Mouse (Mus musculus): Measurements from ENCODE around the gene Cgn. TPM values are rescaled to one million over a fixed set of nuclear protein-coding genes. Genes with fewer than 3 reads are reported as not detected.

The Cgn gene
- polyA plus RNA-seq, 1 experiment from 2014 or later = 6.2 TPM

DNA sequence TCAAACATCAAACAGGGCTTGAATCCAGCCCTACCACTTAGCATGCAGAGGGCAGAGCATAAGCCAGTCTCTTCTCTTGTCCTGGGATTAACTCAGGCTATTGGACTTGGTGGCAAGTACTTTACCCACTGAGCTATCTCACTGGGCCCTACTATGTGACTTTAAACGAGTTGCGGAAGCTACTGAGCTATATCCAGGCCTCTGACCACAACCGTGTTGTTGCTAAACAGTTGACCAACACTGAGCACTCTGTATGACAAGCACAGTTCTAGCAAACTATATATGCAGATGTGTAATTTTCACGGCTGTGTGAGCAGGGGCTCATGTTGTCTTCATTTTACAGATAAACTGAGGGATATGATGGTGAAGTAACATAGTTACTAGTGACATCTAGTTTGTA lies 28.4 kb upstream of the Cgn start:
- Histone ChIP-seq H3K4me3 (replicated peaks) (no peak overlapping the region), H3K36me3 (no peaks in the 10 kb centered on the region), H3K9me3 (no peaks in the 10 kb centered on the region), H3K27ac (no peak overlapping the region), H3K4me1 (replicated peaks) (no peaks in the 10 kb centered on the region), H3K27me3 (peaks cover 3% of the 10 kb centered on the region; the same call in 1 of the 2 replicates), H3K9ac (replicated peaks) (no peak overlapping the region), H3K4me2 (no peak overlapping the region)
- ATAC-seq (ENCODE audit: insufficient number of reproducible peaks, insufficient read depth, low FRiP score, low TSS enrichment, low read depth) = no peak
- 78% methylated on average over 4 of the region's 4 CpGs for WGBS

GRCm38 (mm10) chr3:94814063-94814462 lies 27.8 kb upstream of the Cgn start:
- Histone ChIP-seq H3K36me3 (no peaks in the 10 kb centered on the region), H3K4me2 (no peak overlapping the region), H3K27me3 (peaks cover 3% of the 10 kb centered on the region; the same call in 1 of the 2 replicates), H3K9me3 (no peaks in the 10 kb centered on the region), H3K27ac (no peak overlapping the region), H3K4me1 (replicated peaks) (no peaks in the 10 kb centered on the region), H3K9ac (replicated peaks) (no peak overlapping the region), H3K4me3 (replicated peaks) (no peak overlapping the region)
- WGBS = 74% methylated on average over 4 of the region's 4 CpGs
- ATAC-seq (ENCODE audit: insufficient number of reproducible peaks, insufficient read depth, low FRiP score, low TSS enrichment, low read depth) = no peak

DNA sequence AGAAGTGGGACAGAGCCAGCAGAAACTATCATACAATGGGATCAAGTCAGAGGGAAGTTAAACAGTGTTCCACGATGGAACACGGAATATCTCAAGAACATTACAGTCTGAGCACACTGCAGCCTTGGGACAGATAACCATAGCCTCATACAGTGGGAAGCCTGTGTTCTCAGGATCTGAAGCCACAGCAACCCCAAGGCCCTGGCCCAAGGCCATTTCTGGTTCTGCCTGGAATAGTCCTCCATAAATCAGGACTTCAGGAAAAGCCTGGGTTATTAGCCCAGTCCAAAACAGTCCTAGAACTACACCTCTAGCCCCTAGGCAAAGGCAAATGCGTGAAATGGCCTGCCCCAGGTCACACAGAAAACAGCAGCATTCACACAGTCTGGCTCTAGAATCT lies 27.4 kb upstream of the Cgn start:
- Histone ChIP-seq H3K9ac (replicated peaks) (no peak overlapping the region), H3K27me3 (peaks cover 3% of the 10 kb centered on the region; the same call in 1 of the 2 replicates), H3K4me1 (replicated peaks) (no peaks in the 10 kb centered on the region), H3K9me3 (no peaks in the 10 kb centered on the region), H3K4me2 (no peak overlapping the region), H3K27ac (no peak overlapping the region), H3K4me3 (replicated peaks) (no peak overlapping the region), H3K36me3 (no peaks in the 10 kb centered on the region)
- ATAC-seq (ENCODE audit: insufficient number of reproducible peaks, insufficient read depth, low FRiP score, low TSS enrichment, low read depth) = no peak
- 87% methylated on average over 3 of the region's 3 CpGs for WGBS

- no peaks in the 10 kb centered on the region for H3K4me1 ChIP-seq (replicated peaks)
- H3K36me3 ChIP-seq = no peaks in the 10 kb centered on the region
- 18% methylated on average over 4 of the region's 4 CpGs for WGBS
- H3K9ac ChIP-seq (replicated peaks) = no peak overlapping the region
- ATAC-seq (ENCODE audit: insufficient number of reproducible peaks, insufficient read depth, low FRiP score, low TSS enrichment, low read depth) = no peak
- no peak overlapping the region for H3K27ac ChIP-seq
- H3K4me2 ChIP-seq = no peak overlapping the region
- H3K27me3 ChIP-seq = no peaks in the 10 kb centered on the region
- no peaks in the 10 kb centered on the region for H3K9me3 ChIP-seq
- H3K4me3 ChIP-seq (replicated peaks) = no peak overlapping the region
Measured at GRCm38 (mm10) chr3:94811628-94812027, 25.3 kb upstream of the Cgn start.

GRCm38 (mm10) chr3:94808296-94808695 lies 22.0 kb upstream of the Cgn start:
- Histone ChIP-seq H3K27ac (no peak overlapping the region), H3K4me2 (no peak overlapping the region), H3K4me1 (replicated peaks) (peaks cover 11% of the 10 kb centered on the region; the same call in 1 of the 2 replicates), H3K9me3 (no peaks in the 10 kb centered on the region), H3K9ac (replicated peaks) (no peak overlapping the region), H3K36me3 (no peaks in the 10 kb centered on the region), H3K27me3 (peaks cover 4% of the 10 kb centered on the region; the same call in 1 of the 2 replicates), H3K4me3 (replicated peaks) (no peak overlapping the region)
- ATAC-seq (ENCODE audit: insufficient number of reproducible peaks, insufficient read depth, low FRiP score, low TSS enrichment, low read depth) = no peak
- 85% methylated on average over 1 of the region's 1 CpGs for WGBS

- Histone ChIP-seq H3K9me3 (no peaks in the 10 kb centered on the region), H3K27ac (peak overlapping the region; percentile 74), H3K9ac (replicated peaks) (no peak overlapping the region), H3K4me1 (replicated peaks) (peaks cover 15% of the 10 kb centered on the region), H3K27me3 (peaks cover 4% of the 10 kb centered on the region; the same call in 1 of the 2 replicates), H3K4me2 (0 out of 2 replicates have a peak overlapping the region, but pooled peaks have one; percentile 17), H3K4me3 (replicated peaks) (no peak overlapping the region), H3K36me3 (no peaks in the 10 kb centered on the region)
- 74% methylated on average over 4 of the region's 4 CpGs for WGBS
- no peak for ATAC-seq (ENCODE audit: insufficient number of reproducible peaks, insufficient read depth, low FRiP score, low TSS enrichment, low read depth)
Measured at GRCm38 (mm10) chr3:94804976-94805375, 18.7 kb upstream of the Cgn start.

DNA sequence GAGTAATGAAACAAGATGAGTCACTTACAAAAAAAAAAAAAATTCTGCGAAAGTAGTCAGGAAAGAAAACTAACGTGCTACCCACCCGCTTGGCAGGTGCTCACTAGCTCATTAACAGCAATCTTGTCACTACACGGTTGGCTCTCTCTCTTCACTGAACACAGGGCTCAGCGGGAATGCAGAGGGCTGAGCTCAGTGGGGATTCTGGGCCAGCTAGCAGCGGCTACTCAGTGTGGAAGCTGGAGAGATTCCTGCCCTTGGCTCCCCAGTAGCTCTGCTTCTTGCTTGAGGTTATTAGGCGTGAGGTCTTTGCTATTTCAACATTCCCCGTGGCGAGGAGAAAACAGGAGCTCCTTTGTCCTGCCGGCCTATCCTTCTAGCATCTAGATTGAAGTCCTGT lies 17.9 kb upstream of the Cgn start:
- H3K27ac ChIP-seq = peak overlapping the region; percentile 74
- no peaks in the 10 kb centered on the region for H3K36me3 ChIP-seq
- peaks cover 15% of the 10 kb centered on the region for H3K4me1 ChIP-seq (replicated peaks)
- no peak overlapping the region for H3K9ac ChIP-seq (replicated peaks)
- H3K4me3 ChIP-seq (replicated peaks) = no peak overlapping the region
- WGBS = 14% methylated on average over 10 of the region's 10 CpGs
- peak overlapping the region; percentile 17 for H3K4me2 ChIP-seq
- H3K27me3 ChIP-seq = peaks cover 4% of the 10 kb centered on the region; the same call in 1 of the 2 replicates
- no peaks in the 10 kb centered on the region for H3K9me3 ChIP-seq
- no peak; the same call in 1 of the 2 replicates for ATAC-seq (ENCODE audit: insufficient number of reproducible peaks, insufficient read depth, low FRiP score, low TSS enrichment, low read depth)

DNA sequence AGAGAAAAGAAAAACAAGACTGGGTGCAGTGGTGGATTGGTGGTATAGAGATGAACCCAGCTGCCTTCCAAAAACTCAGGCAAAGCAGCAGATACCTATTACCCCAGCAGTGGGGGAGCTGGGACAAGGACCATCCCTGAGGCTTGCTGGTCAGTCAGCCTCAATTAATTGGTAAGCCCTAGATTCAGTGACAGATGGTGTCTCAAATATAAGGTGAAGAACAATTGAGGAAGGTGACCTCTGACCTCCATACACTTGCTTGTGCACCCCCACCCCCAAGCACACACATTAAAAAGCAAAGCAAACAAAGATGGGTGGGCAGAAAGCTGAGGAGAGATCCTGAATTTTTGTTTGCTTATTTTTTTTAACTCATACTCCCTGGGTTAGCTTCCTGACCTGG lies 9.9 kb upstream of the Cgn start:
- ATAC-seq (ENCODE audit: insufficient number of reproducible peaks, insufficient read depth, low FRiP score, low TSS enrichment, low read depth) = no peak
- Histone ChIP-seq H3K4me3 (replicated peaks) (no peak overlapping the region), H3K9me3 (0 out of 2 replicates have a peak, but pooled peaks cover 2% of the 10 kb centered on the region), H3K4me2 (no peak overlapping the region), H3K9ac (replicated peaks) (no peak overlapping the region), H3K27ac (no peak overlapping the region), H3K4me1 (replicated peaks) (peaks cover 5% of the 10 kb centered on the region; the same call in 1 of the 2 replicates), H3K36me3 (no peaks in the 10 kb centered on the region), H3K27me3 (no peaks in the 10 kb centered on the region)

GRCm38 (mm10) chr3:94795596-94796140 lies 9.4 kb upstream of the Cgn start:
- Histone ChIP-seq H3K4me3 (replicated peaks) (no peak overlapping the region), H3K9ac (replicated peaks) (no peak overlapping the region), H3K27me3 (no peaks in the 10 kb centered on the region), H3K36me3 (no peaks in the 10 kb centered on the region), H3K4me1 (replicated peaks) (peaks cover 4% of the 10 kb centered on the region; the same call in 1 of the 2 replicates), H3K9me3 (0 out of 2 replicates have a peak, but pooled peaks cover 6% of the 10 kb centered on the region), H3K27ac (no peak overlapping the region), H3K4me2 (no peak overlapping the region)
- 47% methylated on average over 7 of the region's 7 CpGs for WGBS
- no peak for ATAC-seq (ENCODE audit: insufficient number of reproducible peaks, insufficient read depth, low FRiP score, low TSS enrichment, low read depth)

- no peak overlapping the region for H3K9ac ChIP-seq (replicated peaks)
- H3K36me3 ChIP-seq = no peaks in the 10 kb centered on the region
- H3K9me3 ChIP-seq = 0 out of 2 replicates have a peak, but pooled peaks cover 6% of the 10 kb centered on the region
- no peaks in the 10 kb centered on the region for H3K4me1 ChIP-seq (replicated peaks)
- H3K27ac ChIP-seq = no peak overlapping the region
- ATAC-seq (ENCODE audit: insufficient number of reproducible peaks, insufficient read depth, low FRiP score, low TSS enrichment, low read depth) = no peak
- 65% methylated on average over 2 of the region's 2 CpGs for WGBS
- no peaks in the 10 kb centered on the region for H3K27me3 ChIP-seq
- no peak overlapping the region for H3K4me3 ChIP-seq (replicated peaks)
- no peak overlapping the region for H3K4me2 ChIP-seq
Measured at GRCm38 (mm10) chr3:94794359-94794758, 8.1 kb upstream of the Cgn start.

DNA sequence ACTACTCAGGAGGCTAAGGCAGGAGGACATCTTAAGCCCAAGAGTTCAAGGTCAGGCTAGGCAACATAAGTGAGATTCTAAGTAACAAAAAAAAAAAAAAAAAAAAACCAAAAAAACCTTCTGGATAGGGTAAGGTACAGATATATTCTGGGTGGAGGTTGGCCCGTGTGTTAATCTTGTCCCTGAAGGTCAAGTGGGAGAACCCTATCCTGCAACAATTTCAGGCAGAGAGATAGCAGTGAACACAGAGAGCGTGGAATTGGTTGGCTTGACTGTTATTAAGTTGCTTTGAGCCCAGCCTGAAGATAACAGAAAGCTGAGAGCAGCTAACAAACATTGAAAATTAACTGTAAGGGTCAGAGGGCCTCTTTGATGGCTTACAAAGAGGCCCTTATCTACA lies 7.4 kb upstream of the Cgn start:
- Histone ChIP-seq H3K4me2 (no peak overlapping the region), H3K36me3 (no peaks in the 10 kb centered on the region), H3K27ac (no peak overlapping the region), H3K27me3 (no peaks in the 10 kb centered on the region), H3K4me1 (replicated peaks) (no peaks in the 10 kb centered on the region), H3K9me3 (0 out of 2 replicates have a peak, but pooled peaks cover 6% of the 10 kb centered on the region), H3K9ac (replicated peaks) (no peak overlapping the region), H3K4me3 (replicated peaks) (no peak overlapping the region)
- 87% methylated on average over 2 of the region's 2 CpGs for WGBS
- ATAC-seq (ENCODE audit: insufficient number of reproducible peaks, insufficient read depth, low FRiP score, low TSS enrichment, low read depth) = no peak

- H3K4me1 ChIP-seq (replicated peaks) = peaks cover 3% of the 10 kb centered on the region; the same call in 1 of the 2 replicates
- ATAC-seq (ENCODE audit: insufficient number of reproducible peaks, insufficient read depth, low FRiP score, low TSS enrichment, low read depth) = no peak
- H3K36me3 ChIP-seq = no peaks in the 10 kb centered on the region
- no peak overlapping the region for H3K4me2 ChIP-seq
- 0 out of 2 replicates have a peak, but pooled peaks cover 6% of the 10 kb centered on the region for H3K9me3 ChIP-seq
- H3K27me3 ChIP-seq = peaks cover 3% of the 10 kb centered on the region; the same call in 1 of the 2 replicates
- H3K4me3 ChIP-seq (replicated peaks) = no peak overlapping the region
- no peak overlapping the region for H3K27ac ChIP-seq
- no peak overlapping the region for H3K9ac ChIP-seq (replicated peaks)
- WGBS = 86% methylated on average over 2 of the region's 2 CpGs
Measured at GRCm38 (mm10) chr3:94792258-94792657, 6.0 kb upstream of the Cgn start.
